Comparison of ENCODE assay signal across 8 mouse cellular contexts in genomic region chr14:40975127-40975721, GRCm38 (mm10). TPM values are rescaled to one million over a fixed set of nuclear protein-coding genes. Genes with fewer than 3 reads are reported as not detected.
A peak's percentile ranks its signal among the peaks of the same experiment; 100 is the strongest.
DNase-seq lines count a peak whose midpoint lies in the region; ATAC-seq lines count a peak whose summit lies in the region.
"Had no signal": no experiment of that assay in that cellular context is flagged by ENCODE, and none has a peak within 500 bp of the region (broad histone marks: within the 10 kb centered on the region; RNA-seq: fewer than 3 reads in every experiment).

No protein-coding gene starts in this region.

- no peak overlapping the region for H3K9ac ChIP-seq in hindbrain, embryonic 15.5 days

- no peaks in the 10 kb centered on the region for H3K36me3 ChIP-seq in hindbrain, embryonic 15.5 days

- DNase-seq in ZHBTc4 (ENCODE audit: low read depth, low spot score) = peak; percentile 80
- peak; percentile 59 for DNase-seq in cerebellum, adult 8-10 months
- DNase-seq in frontal cortex, adult 2 months (ENCODE audit: extremely low spot score in 1 of 2, low spot score in 1 of 2) = peak; percentile 63 to 86
- DNase-seq in layer of hippocampus, postnatal 25 days (ENCODE audit: extremely low spot score in 1 of 2, low spot score in 1 of 2) = peak; percentile 55 to 71
- DNase-seq in lung, postnatal 36 days = peak; percentile 91
- peak; percentile 78 to 85 for DNase-seq in right cerebral cortex, adult 2 months (ENCODE audit: low spot score in 2 of 2)

- ATAC-seq in hindbrain, embryonic 15.5 days (ENCODE audit: low FRiP score, low read depth) = peak; percentile 78

- no peaks in the 10 kb centered on the region for H3K4me1 ChIP-seq in hindbrain, embryonic 15.5 days (replicated peaks)

- H3K4me3 ChIP-seq in hindbrain, embryonic 15.5 days = no peak overlapping the region
- H3K4me3 ChIP-seq: megakaryocyte, embryonic 14.5 days had no signal

- no peak overlapping the region for H3K27ac ChIP-seq in hindbrain, embryonic 15.5 days (replicated peaks)

- H3K4me2 ChIP-seq in hindbrain, embryonic 15.5 days = no peak overlapping the region

- WGBS in hindbrain, embryonic 15.5 days = 77% methylated on average over 6 of the region's 6 CpGs

- H3K27me3 ChIP-seq in hindbrain, embryonic 15.5 days = no peaks in the 10 kb centered on the region
- H3K27me3 ChIP-seq: megakaryocyte, embryonic 14.5 days had no signal

- no peaks in the 10 kb centered on the region for H3K9me3 ChIP-seq in hindbrain, embryonic 15.5 days
- H3K9me3 ChIP-seq: megakaryocyte, embryonic 14.5 days had no signal

RNA-seq across cellular contexts. Expression of gene Tspan14, which starts 8.6 kb away (rescaled TPM):
- polyA plus RNA-seq in frontal cortex, adult 2 months (2012; rRNA removed) = 46.4 and 47.7 TPM in 2 replicates
- polyA plus RNA-seq in hindbrain, embryonic 15.5 days (2015; fragmentation: Nextera tagmentation; extraction: Ambion mirVana) = 61.1 and 61.7 TPM in 2 replicates
- 10 to 100 TPM; 40.9 to 41.0 TPM for total RNA-seq in layer of hippocampus, postnatal 25 days (2021)

RNA-seq across cellular contexts. Expression of gene Fam213a, which starts 38.4 kb away (rescaled TPM):
- polyA plus RNA-seq in frontal cortex, adult 2 months (2012; rRNA removed) = 137 and 138 TPM in 2 replicates
- polyA plus RNA-seq in hindbrain, embryonic 15.5 days (2015; fragmentation: Nextera tagmentation; extraction: Ambion mirVana) = 92.1 and 107 TPM in 2 replicates
- total RNA-seq in layer of hippocampus, postnatal 25 days (2021) = 100 to 1,000 TPM; 160 to 181 TPM
